Mouse (Mus musculus) liver, embryonic 14.5 days (tissue): Measurements from ENCODE around the gene Phactr1.

Experiments
- CTCF ChIP-seq: IDR thresholded peaks from 2 replicates; pipeline ENCODE4 v1.5.1; 2016; ENCODE audit warnings: antibody characterized with exemption, low read depth, control low read depth
- EP300 ChIP-seq: IDR thresholded peaks from 2 replicates; pipeline ENCODE4 v1.6.1; 2016; ENCODE audit warnings: antibody characterized with exemption, low read depth

- TF ChIP-seq CTCF, result no peak
- no peak for TF ChIP-seq EP300
These were observed 221.4 kb downstream of the Phactr1 start for GRCm38 (mm10) chr13:42901837-42902236.
